Mouse (Mus musculus): Measurements from ENCODE around the gene Tmem131l. TPM values are rescaled to one million over a fixed set of nuclear protein-coding genes. Genes with fewer than 3 reads are reported as not detected.

Tmem131l gene
- polyA plus RNA-seq, 1 experiment: 13.2 TPM

GRCm38 (mm10) chr3:83986740-83987139 is 53.2 kb downstream of the Tmem131l start:
- Histone ChIP-seq H3K36me3 (ENCODE audit: control insufficient read depth, insufficient read depth, low read length) (no peaks in the 10 kb centered on the region), H3K4me1 (ENCODE audit: control insufficient read depth, insufficient read depth, insufficient read length, low read length) (0 out of 2 replicates have a peak, but pooled peaks cover 2% of the 10 kb centered on the region), H3K27ac (ENCODE audit: insufficient read depth, low read depth, low read length) (no peak overlapping the region), H3K27me3 (ENCODE audit: control insufficient read depth, insufficient read depth, low read length) (no peaks in the 10 kb centered on the region), H3K4me3 (ENCODE audit: low read depth, low read length) (no peak overlapping the region)
- 82% methylated on average over 3 of the region's 3 CpGs for WGBS
- no peak for TF ChIP-seq POLR2A (IDR thresholded peaks at IDR 0.05; ENCODE audit: low read depth, low read length)
- TF ChIP-seq CTCF (IDR thresholded peaks at IDR 0.05; ENCODE audit: extremely low read depth, insufficient read length, insufficient replicate concordance, low read depth, low read length): no peak

GRCm38 (mm10) chr3:83985426-83985825 is 54.5 kb downstream of the Tmem131l start:
- WGBS: 76% methylated on average over 6 of the region's 6 CpGs
- TF ChIP-seq POLR2A (IDR thresholded peaks at IDR 0.05; ENCODE audit: low read depth, low read length) (no peak), CTCF (IDR thresholded peaks at IDR 0.05; ENCODE audit: extremely low read depth, insufficient read length, insufficient replicate concordance, low read depth, low read length) (no peak)

GRCm38 (mm10) chr3:83984379-83984778 is 55.6 kb downstream of the Tmem131l start:
- 0 out of 2 replicates have a peak, but pooled peaks cover 2% of the 10 kb centered on the region for H3K4me1 ChIP-seq (ENCODE audit: control insufficient read depth, insufficient read depth, insufficient read length, low read length)
- H3K27ac ChIP-seq (ENCODE audit: insufficient read depth, low read depth, low read length): no peak overlapping the region
- H3K27me3 ChIP-seq (ENCODE audit: control insufficient read depth, insufficient read depth, low read length): no peaks in the 10 kb centered on the region
- WGBS: 74% methylated on average over 4 of the region's 4 CpGs
- no peak overlapping the region for H3K4me3 ChIP-seq (ENCODE audit: low read depth, low read length)
- no peak for TF ChIP-seq POLR2A (IDR thresholded peaks at IDR 0.05; ENCODE audit: low read depth, low read length)
- no peak for TF ChIP-seq CTCF (IDR thresholded peaks at IDR 0.05; ENCODE audit: extremely low read depth, insufficient read length, insufficient replicate concordance, low read depth, low read length)
- H3K36me3 ChIP-seq (ENCODE audit: control insufficient read depth, insufficient read depth, low read length): no peaks in the 10 kb centered on the region

More at GRCm38 (mm10) chr3:83985426-83985825, 54.5 kb downstream of the Tmem131l start:
- Histone ChIP-seq H3K27me3 (ENCODE audit: control insufficient read depth, insufficient read depth, low read length) (no peaks in the 10 kb centered on the region), H3K4me1 (ENCODE audit: control insufficient read depth, insufficient read depth, insufficient read length, low read length) (0 out of 2 replicates have a peak, but pooled peaks cover 2% of the 10 kb centered on the region), H3K4me3 (ENCODE audit: low read depth, low read length) (no peak overlapping the region), H3K36me3 (ENCODE audit: control insufficient read depth, insufficient read depth, low read length) (no peaks in the 10 kb centered on the region), H3K27ac (ENCODE audit: insufficient read depth, low read depth, low read length) (no peak overlapping the region)

GRCm38 (mm10) chr3:83982821-83983220 is 57.2 kb downstream of the Tmem131l start:
- TF ChIP-seq CTCF (IDR thresholded peaks at IDR 0.05; ENCODE audit: extremely low read depth, insufficient read length, insufficient replicate concordance, low read depth, low read length): no peak
- TF ChIP-seq POLR2A (IDR thresholded peaks at IDR 0.05; ENCODE audit: low read depth, low read length): no peak
- WGBS: 90% methylated on average over 4 of the region's 4 CpGs

GRCm38 (mm10) chr3:83980231-83980872 is 59.6 kb downstream of the Tmem131l start:
- Histone ChIP-seq H3K36me3 (ENCODE audit: control insufficient read depth, insufficient read depth, low read length) (no peaks in the 10 kb centered on the region), H3K4me1 (ENCODE audit: control insufficient read depth, insufficient read depth, insufficient read length, low read length) (no peaks in the 10 kb centered on the region), H3K27me3 (ENCODE audit: control insufficient read depth, insufficient read depth, low read length) (no peaks in the 10 kb centered on the region), H3K27ac (ENCODE audit: insufficient read depth, low read depth, low read length) (no peak overlapping the region), H3K4me3 (ENCODE audit: low read depth, low read length) (no peak overlapping the region)
- WGBS: 83% methylated on average over 6 of the region's 6 CpGs
- no peak for TF ChIP-seq POLR2A (IDR thresholded peaks at IDR 0.05; ENCODE audit: low read depth, low read length)
- TF ChIP-seq CTCF (IDR thresholded peaks at IDR 0.05; ENCODE audit: extremely low read depth, insufficient read length, insufficient replicate concordance, low read depth, low read length): no peak

More at GRCm38 (mm10) chr3:83982821-83983220, 57.2 kb downstream of the Tmem131l start:
- Histone ChIP-seq H3K4me1 (ENCODE audit: control insufficient read depth, insufficient read depth, insufficient read length, low read length) (no peaks in the 10 kb centered on the region), H3K27ac (ENCODE audit: insufficient read depth, low read depth, low read length) (no peak overlapping the region), H3K36me3 (ENCODE audit: control insufficient read depth, insufficient read depth, low read length) (no peaks in the 10 kb centered on the region), H3K4me3 (ENCODE audit: low read depth, low read length) (no peak overlapping the region), H3K27me3 (ENCODE audit: control insufficient read depth, insufficient read depth, low read length) (no peaks in the 10 kb centered on the region)

GRCm38 (mm10) chr3:83978497-83979410 is 61.2 kb downstream of the Tmem131l start:
- no peaks in the 10 kb centered on the region for H3K27me3 ChIP-seq (ENCODE audit: control insufficient read depth, insufficient read depth, low read length)
- TF ChIP-seq POLR2A (IDR thresholded peaks at IDR 0.05; ENCODE audit: low read depth, low read length) (no peak), CTCF (IDR thresholded peaks at IDR 0.05; ENCODE audit: extremely low read depth, insufficient read length, insufficient replicate concordance, low read depth, low read length) (no peak)
- no peaks in the 10 kb centered on the region for H3K36me3 ChIP-seq (ENCODE audit: control insufficient read depth, insufficient read depth, low read length)
- H3K4me3 ChIP-seq (ENCODE audit: low read depth, low read length): no peak overlapping the region
- H3K4me1 ChIP-seq (ENCODE audit: control insufficient read depth, insufficient read depth, insufficient read length, low read length): no peaks in the 10 kb centered on the region
- 90% methylated on average over 4 of the region's 4 CpGs for WGBS
- no peak overlapping the region for H3K27ac ChIP-seq (ENCODE audit: insufficient read depth, low read depth, low read length)

GRCm38 (mm10) chr3:83977817-83978216 is 62.2 kb downstream of the Tmem131l start:
- H3K4me3 ChIP-seq (ENCODE audit: low read depth, low read length): no peak overlapping the region
- no peaks in the 10 kb centered on the region for H3K36me3 ChIP-seq (ENCODE audit: control insufficient read depth, insufficient read depth, low read length)
- H3K27ac ChIP-seq (ENCODE audit: insufficient read depth, low read depth, low read length): no peak overlapping the region
- no peaks in the 10 kb centered on the region for H3K4me1 ChIP-seq (ENCODE audit: control insufficient read depth, insufficient read depth, insufficient read length, low read length)
- H3K27me3 ChIP-seq (ENCODE audit: control insufficient read depth, insufficient read depth, low read length): no peaks in the 10 kb centered on the region
- 69% methylated on average over 3 of the region's 3 CpGs for WGBS
- TF ChIP-seq CTCF (IDR thresholded peaks at IDR 0.05; ENCODE audit: extremely low read depth, insufficient read length, insufficient replicate concordance, low read depth, low read length) (no peak), POLR2A (IDR thresholded peaks at IDR 0.05; ENCODE audit: low read depth, low read length) (no peak)
